Mouse (Mus musculus): Measurements from ENCODE around the gene Tbccd1.

Gene Tbccd1

DNA sequence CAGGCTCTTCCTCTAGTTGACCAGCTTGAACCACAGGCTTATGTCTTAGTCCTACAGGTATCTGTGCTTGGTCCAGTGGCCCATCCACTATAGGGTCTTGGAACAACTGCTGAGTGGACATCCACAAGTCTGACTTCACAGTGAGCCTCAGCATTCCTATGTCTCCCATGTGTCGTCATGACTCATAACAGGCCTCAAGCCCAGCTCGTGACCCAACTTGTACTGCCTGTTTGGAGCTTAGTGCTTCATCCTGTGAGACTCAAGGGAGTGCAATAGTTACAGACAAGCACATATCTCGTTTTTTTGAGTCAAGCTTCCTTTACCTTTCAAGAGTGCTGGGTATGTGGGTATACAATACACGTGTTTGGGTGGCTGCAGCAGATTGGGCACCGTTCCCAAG, 74.8 kb downstream of the Tbccd1 start:
- no peak for DNase-seq (ENCODE audit: low read depth, low spot score)

DNA sequence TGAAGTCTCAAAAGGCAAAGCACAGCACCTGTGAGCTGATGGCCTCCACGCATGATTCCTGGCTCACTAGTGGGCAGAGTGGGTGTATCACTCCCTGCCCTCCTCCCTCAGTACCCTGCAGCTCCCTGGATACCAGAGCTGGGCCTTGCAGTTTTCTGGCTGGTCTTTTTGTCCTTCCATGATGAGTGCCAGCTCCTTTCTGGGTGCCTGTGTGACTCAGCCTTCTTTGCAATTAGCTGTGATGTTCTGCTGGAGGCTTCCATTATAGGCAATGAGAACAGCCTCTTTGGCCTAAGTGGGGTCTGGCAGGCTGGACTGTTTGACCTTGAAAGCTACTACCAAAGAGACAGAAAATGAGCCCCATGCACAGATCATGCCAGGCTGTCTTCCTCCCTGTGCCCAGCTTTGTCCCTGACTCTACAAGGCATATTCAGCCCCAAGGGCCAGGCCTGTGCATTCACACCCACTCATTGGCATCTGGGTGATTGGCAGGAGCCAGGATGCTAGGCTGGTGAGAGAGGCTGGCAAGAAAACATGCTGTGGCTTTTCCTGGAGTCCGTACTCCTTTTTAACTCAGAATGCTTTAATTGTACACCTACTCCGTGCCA, 78.1 kb downstream of the Tbccd1 start:
- DNase-seq (ENCODE audit: low read depth, low spot score): no peak

DNA sequence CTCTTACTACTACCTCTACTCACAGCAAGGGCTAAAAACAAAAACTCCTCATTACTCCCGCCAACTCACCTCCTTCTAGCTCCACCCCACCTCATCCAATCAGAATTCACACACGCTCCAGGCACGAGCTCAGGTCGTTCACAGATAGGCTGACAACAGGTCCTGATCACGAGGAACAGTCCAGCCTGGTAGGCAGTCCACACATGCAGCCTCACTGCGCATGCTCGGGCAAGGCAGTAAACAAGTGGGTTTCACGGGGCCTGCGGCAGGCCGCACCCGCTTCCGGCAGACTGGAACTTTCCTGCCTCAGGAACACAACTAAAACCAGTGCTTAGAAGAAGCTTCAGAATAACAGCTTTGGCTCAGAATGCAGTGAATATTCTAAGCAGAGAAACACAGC, 79.2 kb downstream of the Tbccd1 start:
- DNase-seq (ENCODE audit: low read depth, low spot score): peak; percentile 64

DNA sequence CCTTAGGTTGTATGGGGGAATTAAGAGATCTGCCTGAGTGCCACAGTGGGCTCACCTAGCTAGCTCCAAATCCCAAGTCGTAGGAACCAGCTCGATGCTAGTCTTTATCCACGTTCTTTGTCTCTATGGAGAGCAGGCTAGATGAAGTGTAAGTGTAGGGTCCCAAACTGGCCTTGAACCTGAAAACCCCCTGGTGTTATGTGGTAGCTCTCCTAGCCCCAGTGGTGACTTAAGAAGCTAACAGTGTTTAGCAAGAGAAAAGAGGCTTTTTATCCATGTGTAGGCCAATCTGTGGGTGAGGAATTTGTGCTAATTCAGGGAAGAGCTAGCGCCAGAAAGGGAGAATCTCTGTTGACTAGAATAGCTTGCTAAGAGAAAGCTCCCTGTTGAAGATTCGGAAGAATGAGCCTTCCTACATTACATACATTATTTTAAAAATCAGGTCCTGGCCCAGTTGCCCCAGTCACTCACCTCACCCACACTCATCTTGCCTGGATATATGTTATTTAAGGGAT, 81.9 kb downstream of the Tbccd1 start:
- peak; percentile 71 for DNase-seq (ENCODE audit: low read depth, low spot score)

DNA sequence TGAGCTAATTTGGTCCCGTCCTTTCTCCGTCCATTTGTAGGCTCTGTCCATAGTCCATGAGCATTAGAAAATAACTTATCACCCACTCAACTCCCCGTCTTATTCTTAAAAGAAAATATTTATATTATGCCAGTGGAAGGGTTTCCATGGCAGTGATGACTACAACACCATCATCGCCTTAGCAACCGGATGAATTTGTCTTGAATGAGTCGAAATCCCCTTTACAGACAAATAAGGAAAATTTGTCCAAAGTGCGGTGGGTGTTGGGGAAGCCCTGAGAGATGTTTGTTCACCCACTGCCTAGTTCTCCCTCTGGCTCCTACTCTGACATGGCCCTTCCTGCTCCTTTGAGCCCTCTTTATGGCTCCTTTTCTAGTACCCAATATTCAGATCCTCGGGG, 88.8 kb downstream of the Tbccd1 start:
- no peak for DNase-seq (ENCODE audit: low read depth, low spot score)

DNA sequence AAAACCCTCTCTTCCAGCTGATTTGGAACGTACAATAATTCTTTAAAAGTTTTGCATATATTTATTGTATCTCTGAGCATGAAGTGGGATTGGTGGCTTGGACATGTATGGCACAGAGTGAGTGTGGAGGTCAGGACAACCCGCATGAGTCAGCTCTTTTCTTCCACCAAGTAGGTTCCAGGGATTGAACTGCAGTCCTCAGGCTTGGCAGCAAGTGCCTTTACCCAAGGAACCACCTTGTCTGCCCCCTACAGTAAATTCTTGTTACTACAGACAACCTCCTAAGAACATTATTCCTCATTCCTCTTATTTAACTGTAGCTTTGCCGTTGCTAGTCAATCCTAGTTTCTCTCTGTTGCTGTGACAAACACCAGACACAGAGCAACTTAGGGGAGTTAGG, 90.1 kb downstream of the Tbccd1 start:
- peak; percentile 80 for DNase-seq (ENCODE audit: low read depth, low spot score)

DNA sequence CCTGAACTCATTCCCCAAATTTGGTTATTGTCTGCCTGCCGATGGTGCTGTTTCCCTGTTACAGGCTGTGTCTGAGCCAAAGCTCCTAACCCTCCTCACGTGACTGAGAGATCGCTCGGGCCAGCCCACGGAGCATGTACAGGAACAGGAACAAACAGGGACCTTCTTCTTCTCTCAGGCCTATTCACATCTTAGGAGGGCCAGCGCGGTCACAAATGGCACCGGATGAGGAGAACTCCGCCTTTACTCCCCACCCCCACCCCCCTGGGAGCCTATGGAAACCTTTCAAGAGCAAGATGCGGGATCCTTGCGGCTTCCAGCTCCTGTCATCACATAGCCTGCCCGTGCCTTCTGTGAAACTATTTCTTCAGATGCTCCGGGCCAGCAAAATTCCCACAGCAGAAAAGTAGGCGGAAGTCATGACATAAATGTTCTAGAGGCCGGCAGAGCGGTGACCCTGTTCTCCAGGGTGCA, 90.7 kb downstream of the Tbccd1 start:
- peak; percentile 51 for DNase-seq (ENCODE audit: low read depth, low spot score)

DNA sequence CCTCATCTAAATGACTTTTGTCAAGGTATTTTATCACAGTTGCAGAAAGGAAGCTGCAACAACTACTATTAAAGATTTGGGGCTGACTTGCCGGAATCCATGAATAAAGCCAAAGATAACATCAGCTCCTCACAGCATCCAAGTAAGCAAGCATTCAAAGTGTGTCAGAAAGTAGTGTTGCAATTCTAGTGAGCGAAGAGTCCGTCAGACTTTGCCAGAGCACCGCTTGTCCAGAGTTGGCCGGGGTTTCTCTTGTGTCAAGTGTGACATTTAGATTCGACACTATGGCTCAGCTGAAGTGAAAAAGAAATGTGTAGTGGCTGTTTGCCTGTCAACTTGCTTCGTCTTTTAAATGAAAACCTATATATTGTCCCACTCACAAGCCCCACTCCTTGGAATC, 91.9 kb downstream of the Tbccd1 start:
- no peak for DNase-seq (ENCODE audit: low read depth, low spot score)

Measured in R1 (cell line).